Mouse (Mus musculus) ES-E14 (cell line): ENCODE data around the gene Grem1. TPM values are rescaled to one million over a fixed set of nuclear protein-coding genes. Genes with fewer than 3 reads are reported as not detected.

Experiments
- DNase-seq: peaks from one replicate; pipeline ENCODE4 v3.0.0-alpha.2; 2013; ENCODE audit warnings: low read depth, low spot score
- H3K27ac ChIP-seq: 2 replicates; pipeline ENCODE4 v1.5.1; 2012; ENCODE audit warnings: low read depth, mild to moderate bottlenecking, low read length, moderate library complexity, mixed read lengths; ENCODE audit not compliant: poor library complexity, insufficient read depth, severe bottlenecking
- H3K36me3 ChIP-seq: 2 replicates; pipeline ENCODE4 v1.6.1; 2012; ENCODE audit warnings: mild to moderate bottlenecking, low read length, moderate library complexity, mixed read lengths; ENCODE audit not compliant: control insufficient read depth, poor library complexity, insufficient read depth, severe bottlenecking
- H3K4me1 ChIP-seq, 2 experiments: fragments of 150-350 bp in 1 of 2; sonication (generic) in 1 of 2; 2 replicates each; pipeline ENCODE4 v1.6.1; 2012; ENCODE audit warnings: low read length in 2 of 2, mild to moderate bottlenecking in 1 of 2, mixed read lengths in 1 of 2; ENCODE audit not compliant: control insufficient read depth in 2 of 2, insufficient read depth in 2 of 2, poor library complexity in 1 of 2
- H3K4me3 ChIP-seq, 2 experiments: fragments of 150-350 bp in 1 of 2; sonication (generic) in 1 of 2; 2 replicates each; pipeline ENCODE4 v1.5.1; 2012; ENCODE audit warnings: low read length in 2 of 2, low read depth in 1 of 2, mild to moderate bottlenecking in 1 of 2, mixed read lengths in 1 of 2; ENCODE audit not compliant: insufficient read depth in 1 of 2, poor library complexity in 1 of 2, severe bottlenecking in 1 of 2
- H3K9ac ChIP-seq: 2 replicates; pipeline ENCODE4 v1.6.1; 2012; ENCODE audit warnings: low read depth, mild to moderate bottlenecking, low read length, mixed read lengths; ENCODE audit not compliant: poor library complexity, insufficient read depth, severe bottlenecking
- H3K9me3 ChIP-seq: fragments of 150-350 bp; sonication (generic); 2 replicates; pipeline ENCODE4 v1.6.1; 2012; ENCODE audit warnings: low read depth, mild to moderate bottlenecking, low read length; ENCODE audit not compliant: control insufficient read depth, insufficient read depth
- CHD2 ChIP-seq: IDR thresholded peaks from 2 replicates; pipeline ENCODE4 v1.6.1; 2014; ENCODE audit warnings: mild to moderate bottlenecking, low read depth, low read length, inconsistent platforms
- HCFC1 ChIP-seq: IDR thresholded peaks from 2 replicates; pipeline ENCODE4 v1.6.1; 2012; ENCODE audit warnings: low read length, inconsistent platforms, borderline replicate concordance; ENCODE audit not compliant: insufficient read depth
- MAFK ChIP-seq: IDR thresholded peaks from 2 replicates; pipeline ENCODE4 v1.6.1; 2014; ENCODE audit warnings: mild to moderate bottlenecking, low read depth, low read length, inconsistent platforms; ENCODE audit not compliant: insufficient read depth
- ZC3H11A ChIP-seq: IDR thresholded peaks from 2 replicates; pipeline ENCODE4 v1.6.1; 2012; ENCODE audit warnings: low read depth, mild to moderate bottlenecking, inconsistent platforms, low read length, borderline replicate concordance
- ZNF384 ChIP-seq: IDR thresholded peaks from 2 replicates; pipeline ENCODE4 v1.6.1; 2012; ENCODE audit warnings: low read depth, low read length, inconsistent platforms
- in situ Hi-C, 2 experiments: fragments of 600-800 bp; cut with MboI; formaldehyde crosslinking; loops; one replicate each; pipeline ENCODE4 v1.15.1; 2025; ENCODE audit warnings: low sequenced_read_pairs in 2 of 2, inconsistent platforms in 1 of 2; ENCODE audit not compliant: unreplicated experiment in 2 of 2
- total RNA-seq: library from RNA; depleted of rRNA; stranded (reverse); fragments of 300-350 nt; gene quantifications from 2 replicates; pipeline ENCODE4 v1.2.3, GENCODE M21; 2012

The Grem1 gene
- total RNA-seq, 1 experiment, result 0.76 TPM

DNA sequence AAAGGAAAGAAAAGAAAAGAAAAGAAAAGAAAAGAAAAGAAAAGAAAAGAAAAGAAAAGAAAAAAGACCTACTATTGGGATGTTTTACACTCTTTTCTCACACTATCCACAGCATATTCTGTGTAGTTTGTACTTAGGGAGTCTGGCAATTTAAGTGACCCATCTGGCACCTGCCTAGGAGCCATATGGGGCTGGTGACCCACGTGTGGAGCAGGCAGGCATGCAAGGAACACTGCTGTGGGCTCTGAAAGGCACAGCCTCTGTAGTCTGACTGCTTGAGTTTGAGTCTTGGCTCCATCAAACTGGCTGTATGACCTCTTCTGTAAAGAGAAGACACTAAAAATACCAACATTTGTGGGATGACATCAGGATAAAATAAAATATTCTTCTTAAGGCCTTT, 45.3 kb upstream of the Grem1 start:
- Histone ChIP-seq H3K9ac (no peak overlapping the region), H3K27ac (no peak overlapping the region), H3K9me3 (no peaks in the 10 kb centered on the region), H3K4me3 (no peak overlapping the region), H3K36me3 (no peaks in the 10 kb centered on the region), H3K4me1 (no peaks in the 10 kb centered on the region)
- TF ChIP-seq CHD2 (no peak), HCFC1 (no peak), ZNF384 (no peak), MAFK (no peak), ZC3H11A (no peak)
- in situ Hi-C loops, result loop anchor here (10.0 to 25.0 kb wide), 2 partner anchors 266 to 309 kb away; no protein-coding TSS in a partner anchor
- DNase-seq, result no peak

DNA sequence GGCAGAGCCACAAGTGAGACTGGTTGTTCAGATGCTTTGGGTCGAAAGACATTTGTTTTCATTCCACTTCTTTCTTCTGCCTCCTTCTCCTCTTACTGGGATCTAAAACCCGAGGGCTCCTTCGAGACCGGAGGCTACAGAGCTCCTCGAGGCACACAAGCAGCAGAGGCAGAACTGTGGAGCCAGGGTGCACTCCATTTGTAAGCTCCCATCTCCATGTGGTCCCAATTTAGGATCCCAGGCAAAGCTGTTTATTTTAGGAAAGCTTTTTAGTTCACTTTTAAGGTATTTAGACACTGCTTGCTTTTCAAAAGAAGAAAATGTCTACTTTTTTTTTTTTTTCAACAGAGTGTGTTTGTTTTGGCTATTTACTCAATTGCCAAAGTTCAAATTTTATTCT, 42.4 kb upstream of the Grem1 start:
- Histone ChIP-seq H3K27ac (no peak overlapping the region), H3K36me3 (no peaks in the 10 kb centered on the region), H3K9me3 (no peaks in the 10 kb centered on the region), H3K9ac (no peak overlapping the region), H3K4me3 (no peak overlapping the region), H3K4me1 (no peaks in the 10 kb centered on the region)
- DNase-seq, result no peak
- in situ Hi-C loops, result loop anchor here (10.0 to 25.0 kb wide), 2 partner anchors 264 to 306 kb away; no protein-coding TSS in a partner anchor
- no peak for TF ChIP-seq HCFC1
- no peak for TF ChIP-seq ZNF384
- no peak for TF ChIP-seq MAFK
- no peak for TF ChIP-seq ZC3H11A
- no peak for TF ChIP-seq CHD2

DNA sequence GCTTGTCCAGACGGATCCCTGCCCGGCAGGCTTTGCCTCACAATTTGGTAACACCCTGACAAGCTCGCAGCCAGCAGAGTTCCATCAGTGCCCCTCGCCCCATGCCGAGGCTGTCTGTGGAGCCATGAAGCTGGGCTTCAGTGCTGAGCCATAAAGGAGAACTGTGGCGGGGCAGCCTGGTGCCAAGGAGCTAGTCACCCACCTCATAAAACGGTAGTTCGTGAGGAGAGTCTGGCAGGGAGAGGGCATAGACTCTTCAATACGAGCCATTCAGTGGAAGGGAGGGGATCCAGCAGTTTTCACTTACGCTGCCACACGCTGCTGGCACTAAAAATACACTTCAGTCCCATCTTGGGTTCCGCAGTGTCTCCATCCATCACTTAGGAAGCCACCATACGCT, 40.2 kb upstream of the Grem1 start:
- Histone ChIP-seq H3K9ac (no peak overlapping the region), H3K4me3 (no peak overlapping the region), H3K36me3 (no peaks in the 10 kb centered on the region), H3K27ac (no peak overlapping the region), H3K4me1 (no peaks in the 10 kb centered on the region), H3K9me3 (no peaks in the 10 kb centered on the region)
- in situ Hi-C loops, result no loop called here
- DNase-seq, result no peak
- no peak for TF ChIP-seq CHD2
- no peak for TF ChIP-seq MAFK
- no peak for TF ChIP-seq ZC3H11A
- no peak for TF ChIP-seq ZNF384
- TF ChIP-seq HCFC1, result no peak

DNA sequence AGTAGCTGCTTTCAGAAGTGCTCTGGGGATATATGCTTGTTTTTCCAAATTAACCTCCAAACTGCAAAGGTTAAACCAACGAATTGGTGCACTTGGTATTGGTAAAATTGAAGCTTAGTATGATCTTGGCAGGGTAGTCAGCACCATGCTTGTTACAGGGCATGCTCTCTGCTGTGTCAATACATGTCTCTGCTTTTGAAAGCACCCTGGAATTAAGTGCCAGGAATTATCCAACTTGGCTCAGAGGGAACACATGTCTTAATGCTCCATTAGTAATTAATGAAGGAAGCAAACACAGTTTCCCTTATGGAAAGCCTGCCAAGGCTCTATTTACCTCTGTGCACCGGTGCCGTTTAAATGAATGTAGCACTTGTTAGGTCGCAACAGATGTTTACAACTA, 36.7 kb upstream of the Grem1 start:
- no peak for DNase-seq
- Histone ChIP-seq H3K9me3 (no peaks in the 10 kb centered on the region), H3K36me3 (no peaks in the 10 kb centered on the region), H3K4me1 (no peaks in the 10 kb centered on the region), H3K9ac (no peak overlapping the region), H3K27ac (no peak overlapping the region), H3K4me3 (no peak overlapping the region)
- TF ChIP-seq ZNF384 (no peak), ZC3H11A (no peak), HCFC1 (no peak)
- in situ Hi-C loops, result no loop called here

DNA sequence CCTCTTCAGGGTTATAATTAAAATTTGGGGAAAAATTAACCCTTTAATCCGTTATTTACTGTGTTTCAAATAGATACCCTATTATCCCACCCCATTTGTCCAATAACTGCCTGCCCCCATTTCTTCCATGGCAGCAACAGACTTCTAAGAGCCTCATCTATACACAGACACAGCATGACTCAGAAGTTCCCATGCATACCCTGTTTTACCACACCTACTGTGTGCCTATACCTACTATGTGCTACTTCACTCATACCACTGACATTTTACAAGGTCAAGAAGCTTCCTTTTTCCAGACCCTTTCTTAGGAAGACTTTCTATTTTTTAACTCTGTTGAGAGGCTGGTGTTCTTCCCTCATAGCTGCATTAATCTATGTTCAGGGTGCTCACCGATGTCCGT, 35.1 kb upstream of the Grem1 start:
- in situ Hi-C loops, result no loop called here
- Histone ChIP-seq H3K4me3 (no peak overlapping the region), H3K36me3 (no peaks in the 10 kb centered on the region), H3K4me1 (no peaks in the 10 kb centered on the region), H3K9ac (no peak overlapping the region), H3K27ac (no peak overlapping the region), H3K9me3 (no peaks in the 10 kb centered on the region)
- DNase-seq, result no peak
- TF ChIP-seq CHD2, result no peak
- TF ChIP-seq HCFC1, result no peak
- no peak for TF ChIP-seq MAFK
- TF ChIP-seq ZC3H11A, result no peak
- TF ChIP-seq ZNF384, result no peak
